Mouse (Mus musculus): Measurements from ENCODE around the gene Olfr502.
"Not testable (repeated sequence)": the region's sequence is repeated elsewhere in the genome, so short reads cannot be mapped to it uniquely, and the experiment has no call there.

The Olfr502 gene

GRCm38 (mm10) chr7:108524965-108525364 is at the start of gene Olfr502:
Gene Olfr502, minus strand, starts transcription at chr7:108525065.
- DNase-seq = no peak

GRCm38 (mm10) chr7:108565693-108566092 is 40.8 kb upstream of the Olfr502 start, which contains the start of gene Olfr504:
Gene Olfr504, minus strand, starts transcription at chr7:108565793.
- DNase-seq = no peak

GRCm38 (mm10) chr7:108544227-108544626 is 19.4 kb upstream of the Olfr502 start, which contains the start of gene Olfr503:
Gene Olfr503, plus strand, starts transcription at chr7:108544527.
- DNase-seq = not testable (repeated sequence)

GRCm38 (mm10) chr7:108542416-108542815 is 17.6 kb upstream of the Olfr502 start:
- no peak for DNase-seq

Measured in lung, postnatal 36 days (tissue).